Mouse (Mus musculus): ENCODE measurements around the gene Sult4a1.

- TF ChIP-seq POLR2A (IDR thresholded peaks at IDR 0.05; ENCODE audit: borderline replicate concordance, extremely low read depth, insufficient read depth, insufficient read length, poor library complexity, severe bottlenecking) (no peak), CTCF (IDR thresholded peaks at IDR 0.05; ENCODE audit: borderline replicate concordance, extremely low read depth, insufficient read depth, insufficient read length) (peak; percentile 72)
Observed at GRCm38 (mm10) chr15:84072226-84072625, 33.3 kb downstream of the Sult4a1 start.
